Mouse (Mus musculus): ENCODE measurements around the gene Lcat. TPM values are rescaled to one million over a fixed set of nuclear protein-coding genes. Genes with fewer than 3 reads are reported as not detected.
A peak's percentile ranks its signal among the peaks of the same experiment; 100 is the strongest.

The Lcat gene
- total and polyA plus RNA-seq, 3 experiments, result 1.1 to 2.5 TPM; not detected in 1

DNA sequence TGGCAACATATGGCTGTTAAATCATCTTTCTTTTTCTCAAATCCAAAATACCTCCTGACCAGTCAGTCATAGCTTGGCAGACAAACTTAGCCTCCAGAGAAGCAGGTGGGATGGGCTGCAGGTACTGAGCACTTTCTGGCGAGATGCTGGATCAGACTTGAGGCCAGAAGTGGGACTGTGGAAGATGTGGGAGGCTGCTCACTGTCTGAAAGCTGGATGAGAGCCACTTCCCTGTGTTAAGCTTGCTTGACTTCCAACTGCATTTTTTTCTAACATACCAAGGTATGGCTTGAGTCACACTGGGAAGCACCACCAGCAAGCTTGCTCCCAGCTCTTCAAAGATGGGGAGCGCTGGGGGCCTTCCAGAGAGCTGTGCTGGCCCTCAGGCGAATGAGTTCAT lies 18.1 kb downstream of the Lcat start:
- Histone ChIP-seq H3K36me3 (ENCODE audit: control insufficient read depth in 1 of 2, insufficient read depth in 2 of 2, low read length in 2 of 2) (peaks cover 0 to 2% of the 10 kb centered on the region in 2 experiments; a peak in 2 of 4 replicates), H3K9ac (ENCODE audit: control insufficient read depth, low read depth, low read length, poor library complexity, severe bottlenecking) (no peak overlapping the region), H3K27me3 (ENCODE audit: control insufficient read depth in 1 of 2, insufficient read depth in 2 of 2, low read length in 2 of 2) (no peaks in the 10 kb centered on the region), H3K4me1 (ENCODE audit: control insufficient read depth in 1 of 2, insufficient read depth in 2 of 2, low read length in 2 of 2) (no peaks in the 10 kb centered on the region; a peak in 1 of 4 replicates), H3K4me3 (ENCODE audit: control insufficient read depth in 1 of 2, insufficient read depth in 1 of 2, low read depth in 2 of 2, low read length in 2 of 2) (no peak overlapping the region), H3K79me2 (ENCODE audit: control insufficient read depth, insufficient read depth, low read length, poor library complexity) (no peaks in the 10 kb centered on the region), H3K27ac (ENCODE audit: control insufficient read depth, low read depth, low read length) (no peak overlapping the region), H3K9me3 (replicated peaks; ENCODE audit: insufficient read depth, low read length) (no peaks in the 10 kb centered on the region)
- TF ChIP-seq POLR2AphosphoS5 (IDR thresholded peaks at IDR 0.05; ENCODE audit: borderline replicate concordance, low read depth, low read length), result no peak
- TF ChIP-seq ZMIZ1 (IDR thresholded peaks at IDR 0.05; ENCODE audit: low read depth, low read length), result no peak
- TF ChIP-seq MXI1 (IDR thresholded peaks at IDR 0.05; ENCODE audit: low read depth, low read length), result no peak
- no peak for TF ChIP-seq JUND (IDR thresholded peaks at IDR 0.05; ENCODE audit: low read depth, low read length)
- DNase-seq (ENCODE audit: low read depth, low spot score), result no peak

DNA sequence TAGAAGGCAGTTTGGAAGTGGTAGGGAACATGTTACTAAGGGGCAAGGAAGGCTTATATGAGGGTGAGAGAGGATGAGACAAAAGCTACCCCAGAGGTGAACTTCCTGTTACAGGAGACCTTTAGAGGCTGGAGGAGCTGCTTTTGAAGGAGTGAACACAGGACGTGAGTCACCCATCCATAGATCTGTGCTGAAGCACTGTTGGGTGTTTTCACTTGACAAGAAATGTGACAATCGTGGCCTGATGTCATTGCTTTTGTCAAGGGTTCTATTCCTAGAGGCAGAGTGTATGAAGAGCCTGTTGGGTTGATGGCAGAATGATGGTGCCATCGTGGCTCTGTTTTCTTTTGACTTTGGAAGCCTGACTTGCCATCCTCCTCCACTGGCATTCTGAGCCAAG lies 23.8 kb downstream of the Lcat start:
- no peaks in the 10 kb centered on the region for H3K27me3 ChIP-seq (ENCODE audit: control insufficient read depth in 1 of 2, insufficient read depth in 2 of 2, low read length in 2 of 2)
- H3K36me3 ChIP-seq (ENCODE audit: control insufficient read depth in 1 of 2, insufficient read depth in 2 of 2, low read length in 2 of 2), result peaks cover 0 to 1% of the 10 kb centered on the region in 2 experiments; a peak in 2 of 4 replicates
- H3K9me3 ChIP-seq (replicated peaks; ENCODE audit: insufficient read depth, low read length), result no peaks in the 10 kb centered on the region
- no peak overlapping the region for H3K9ac ChIP-seq (ENCODE audit: control insufficient read depth, low read depth, low read length, poor library complexity, severe bottlenecking)
- H3K4me1 ChIP-seq (ENCODE audit: control insufficient read depth in 1 of 2, insufficient read depth in 2 of 2, low read length in 2 of 2), result peaks cover 0 to 5% of the 10 kb centered on the region in 2 experiments; a peak in 2 of 4 replicates
- DNase-seq (ENCODE audit: low read depth, low spot score), result no peak
- H3K27ac ChIP-seq (ENCODE audit: control insufficient read depth, low read depth, low read length), result no peak overlapping the region
- H3K79me2 ChIP-seq (ENCODE audit: control insufficient read depth, insufficient read depth, low read length, poor library complexity), result no peaks in the 10 kb centered on the region
- no peak overlapping the region for H3K4me3 ChIP-seq (ENCODE audit: control insufficient read depth in 1 of 2, insufficient read depth in 1 of 2, low read depth in 2 of 2, low read length in 2 of 2)
- TF ChIP-seq E2F4 (IDR thresholded peaks at IDR 0.05; ENCODE audit: borderline replicate concordance, low read depth, low read length) (no peak), MAZ (IDR thresholded peaks at IDR 0.05; ENCODE audit: low read depth, low read length) (no peak), JUND (IDR thresholded peaks at IDR 0.05; ENCODE audit: low read depth, low read length) (no peak), SMC3 (IDR thresholded peaks at IDR 0.05; ENCODE audit: low read depth, low read length) (no peak), CHD2 (IDR thresholded peaks at IDR 0.05; ENCODE audit: low read length) (no peak)

DNA sequence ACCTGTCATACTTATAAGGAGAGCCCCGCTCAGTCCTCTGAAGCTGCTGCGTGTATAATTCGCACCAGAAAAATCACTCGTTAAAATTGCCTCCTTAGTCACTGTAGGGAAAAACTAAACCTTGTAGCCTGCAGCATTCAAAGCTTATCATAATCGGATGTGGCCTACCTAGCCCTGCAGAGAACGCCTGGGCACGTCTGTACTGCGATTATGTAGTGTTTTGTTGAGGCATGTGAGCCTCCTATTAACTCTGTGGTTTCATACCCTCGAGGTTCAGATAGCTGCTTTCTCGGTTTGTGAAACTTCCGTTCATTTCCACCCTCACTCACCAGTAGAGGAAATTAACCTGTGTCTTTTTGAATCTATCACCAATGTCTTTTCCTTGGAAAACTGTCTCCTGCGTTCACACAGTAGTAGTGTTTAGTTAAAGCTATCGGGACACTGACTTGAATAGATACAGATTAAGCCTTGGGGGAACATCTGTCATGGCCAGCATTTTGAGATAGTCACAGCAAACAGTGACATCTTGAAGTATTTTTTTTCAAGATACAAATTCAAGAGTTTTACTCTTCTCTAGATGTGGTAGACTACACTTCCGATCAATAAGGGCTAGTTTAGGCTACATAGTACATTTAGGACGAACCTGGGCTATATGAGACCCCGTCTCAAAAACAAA lies 42.1 kb downstream of the Lcat start:
- Histone ChIP-seq H3K79me2 (ENCODE audit: control insufficient read depth, insufficient read depth, low read length, poor library complexity) (peaks cover 6% of the 10 kb centered on the region; the same call in 1 of the 2 replicates), H3K4me1 (ENCODE audit: control insufficient read depth in 1 of 2, insufficient read depth in 2 of 2, low read length in 2 of 2) (peaks cover 5 to 8% of the 10 kb centered on the region in 2 experiments), H3K36me3 (ENCODE audit: control insufficient read depth in 1 of 2, insufficient read depth in 2 of 2, low read length in 2 of 2) (peaks cover 0 to 6% of the 10 kb centered on the region in 2 experiments; a peak in 3 of 4 replicates), H3K9me3 (replicated peaks; ENCODE audit: insufficient read depth, low read length) (no peaks in the 10 kb centered on the region), H3K27ac (ENCODE audit: control insufficient read depth, low read depth, low read length) (peak overlapping the region; percentile 83), H3K4me3 (ENCODE audit: control insufficient read depth in 1 of 2, insufficient read depth in 1 of 2, low read depth in 2 of 2, low read length in 2 of 2) (peak overlapping the region; percentile 67 to 94), H3K9ac (ENCODE audit: control insufficient read depth, low read depth, low read length, poor library complexity, severe bottlenecking) (peak overlapping the region; percentile 96), H3K27me3 (ENCODE audit: control insufficient read depth in 1 of 2, insufficient read depth in 2 of 2, low read length in 2 of 2) (no peaks in the 10 kb centered on the region)
- DNase-seq (ENCODE audit: low read depth, low spot score), result peak; percentile 88
- TF ChIP-seq MYC (IDR thresholded peaks at IDR 0.05; ENCODE audit: low read depth, low read length) (peak; percentile 84), NELFE (IDR thresholded peaks at IDR 0.05; ENCODE audit: low read depth, low read length) (peak; percentile 12; the same call in 1 of the 2 replicates), CHD2 (IDR thresholded peaks at IDR 0.05; ENCODE audit: low read length) (no peak), UBTF (IDR thresholded peaks at IDR 0.05; ENCODE audit: borderline replicate concordance, insufficient read depth, low read depth, low read length) (no peak), MAFK (IDR thresholded peaks at IDR 0.05; ENCODE audit: borderline replicate concordance, low read depth, low read length) (no peak; the same call in 1 of the 2 replicates), SIN3A (IDR thresholded peaks at IDR 0.05; ENCODE audit: low read length) (peak; percentile 70), POLR2AphosphoS2 (IDR thresholded peaks at IDR 0.05; ENCODE audit: low read length) (peak; percentile 48; the same call in 1 of the 2 replicates), TAL1 (IDR thresholded peaks at IDR 0.05; ENCODE audit: low read length) (peak; percentile 65), POLR2A (IDR thresholded peaks at IDR 0.05; ENCODE audit: control insufficient read depth in 1 of 2, insufficient read depth in 1 of 2, low read depth in 1 of 2, low read length in 2 of 2, poor library complexity in 1 of 2) (no peak; a peak in 1 of 4 replicates), E2F4 (IDR thresholded peaks at IDR 0.05; ENCODE audit: borderline replicate concordance, low read depth, low read length) (no peak), BHLHE40 (IDR thresholded peaks at IDR 0.05; ENCODE audit: borderline replicate concordance, low read depth, low read length) (peak; percentile 44; the same call in 1 of the 2 replicates), ZKSCAN1 (IDR thresholded peaks at IDR 0.05; ENCODE audit: low read depth, low read length) (no peak), MEF2A (IDR thresholded peaks at IDR 0.05; ENCODE audit: extremely low read depth, insufficient replicate concordance, low read depth, low read length, poor library complexity, severe bottlenecking) (no peak), CTCF (IDR thresholded peaks at IDR 0.05 in 2 of 3, conservative IDR thresholded peaks at IDR 0.05 in 1 of 3; ENCODE audit: control insufficient read depth in 1 of 3, insufficient read depth in 1 of 3, low read depth in 2 of 3, low read length in 3 of 3, poor library complexity in 1 of 3, severe bottlenecking in 1 of 3) (no peak), ETS1 (IDR thresholded peaks at IDR 0.05; ENCODE audit: low read depth, low read length) (peak; percentile 72), MAX (IDR thresholded peaks at IDR 0.05; ENCODE audit: low read length) (peak; percentile 81), GATA1 (IDR thresholded peaks at IDR 0.05; ENCODE audit: low read depth, low read length) (peak; percentile 60), TCF12 (IDR thresholded peaks at IDR 0.05; ENCODE audit: low read depth, low read length) (0 out of 2 replicates have a peak, but pooled peaks have one; percentile 41)
